Mouse (Mus musculus) brown adipose tissue, adult 24 weeks (tissue): Measurements from ENCODE around the gene 6430571L13Rik. TPM values are rescaled to one million over a fixed set of nuclear protein-coding genes. Genes with fewer than 3 reads are reported as not detected.

ENCODE experiments used
- H3K27ac ChIP-seq: fragments of 200-500 bp; replicated peaks from 2 replicates; pipeline ENCODE4 v1.5.1; 2012; ENCODE audit warnings: low read depth, mild to moderate bottlenecking, low read length
- H3K4me1 ChIP-seq: fragments of 200-500 bp; 2 replicates; pipeline ENCODE4 v1.6.1; 2012; ENCODE audit warnings: low read length, mixed read lengths; ENCODE audit not compliant: control insufficient read depth, insufficient read depth, insufficient read length
- H3K4me3 ChIP-seq: fragments of 200-500 bp; 2 replicates; pipeline ENCODE4 v1.5.1; 2012; ENCODE audit warnings: low read depth, mild to moderate bottlenecking, low read length, moderate library complexity; ENCODE audit not compliant: insufficient read depth
- polyA plus RNA-seq: library from polyadenylated mRNA; stranded (reverse); fragments of >200 nt; gene quantifications from 2 replicates; pipeline ENCODE4 v1.2.4, GENCODE M21; 2012; ENCODE audit not compliant: missing spikeins, insufficient read depth, insufficient read length

Gene 6430571L13Rik
- 8.8 and 22.5 TPM in 2 replicates for polyA plus RNA-seq

DNA sequence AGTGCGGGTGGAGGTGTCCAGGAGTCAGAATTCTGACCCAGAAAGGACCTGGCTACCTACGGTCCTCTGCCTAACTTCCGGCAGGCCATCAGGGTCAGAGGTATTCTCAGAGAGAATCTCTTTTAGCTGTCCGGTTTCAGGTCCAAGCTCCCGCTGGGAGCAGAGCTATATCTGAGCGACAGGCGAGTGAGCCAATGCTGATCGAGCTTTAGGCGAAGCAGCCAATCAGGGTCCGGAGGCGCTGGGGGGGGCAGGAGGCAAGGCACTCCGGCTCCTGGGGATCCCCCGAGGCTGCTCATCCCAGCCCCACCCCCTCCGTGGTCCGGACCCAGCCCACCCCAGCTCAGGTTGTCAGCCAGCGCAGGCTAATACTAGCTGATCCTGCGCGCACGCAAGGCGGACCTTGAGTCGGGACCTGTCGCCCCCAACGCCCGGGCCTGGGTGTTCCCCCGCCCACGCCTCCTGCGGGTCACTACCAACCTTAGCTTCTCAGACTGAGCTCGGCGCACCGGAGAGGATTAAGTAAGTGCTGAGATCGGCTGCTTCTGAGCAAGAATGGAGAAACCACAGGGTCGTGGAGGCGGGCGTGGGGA, at the start of gene 6430571L13Rik:
Gene 6430571L13Rik (plus strand): TSS at position 336 of the 593 bp plus-strand sequence.
- H3K4me3 ChIP-seq, result peak within 1 kb of the TSS; percentile 62
- peak within 1 kb of the TSS; percentile 28; the same call in 1 of the 2 replicates for H3K27ac ChIP-seq
- H3K4me1 ChIP-seq, result peaks cover 6% of the 10 kb centered on the region

DNA sequence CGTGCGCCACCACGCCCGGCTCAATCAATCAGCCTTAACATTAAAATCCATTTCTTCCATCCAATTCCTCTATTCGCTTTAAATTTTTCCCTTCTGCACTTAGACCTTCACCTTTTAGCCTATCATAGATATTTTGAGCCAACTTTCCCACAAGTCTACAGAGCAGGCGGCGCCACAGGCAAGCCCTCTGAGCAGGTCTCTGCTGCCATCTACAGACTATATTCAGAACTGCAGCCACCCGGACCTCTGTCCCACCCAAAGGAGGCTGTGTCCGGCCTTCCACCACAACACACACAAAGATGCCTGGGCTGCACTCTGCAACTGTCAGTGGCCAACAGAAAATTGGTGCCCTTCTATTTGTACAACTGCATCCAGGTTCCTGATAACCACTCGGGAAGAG, 49.5 kb upstream of the 6430571L13Rik start:
- 0 out of 2 replicates have a peak, but pooled peaks cover 6% of the 10 kb centered on the region for H3K4me1 ChIP-seq
- no peak overlapping the region for H3K27ac ChIP-seq

DNA sequence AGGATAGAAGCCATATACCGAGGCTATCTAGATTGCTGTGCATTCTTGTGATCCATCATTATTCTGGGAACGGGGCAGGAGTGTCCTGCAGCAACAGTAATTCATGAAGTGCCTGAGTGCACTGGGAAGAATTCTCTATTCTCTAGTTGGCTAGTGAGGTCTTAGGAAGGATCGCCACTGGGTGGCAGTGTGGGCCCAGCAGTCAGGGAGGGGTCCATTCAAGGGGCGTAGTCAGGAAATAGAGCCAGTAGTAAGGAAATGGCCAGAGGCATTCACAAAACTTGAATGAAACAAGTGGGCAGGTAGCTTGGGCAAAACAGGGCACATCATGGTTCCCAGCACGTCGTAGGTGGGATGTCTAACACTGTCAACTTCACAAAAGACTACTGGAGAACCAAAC, 46.2 kb upstream of the 6430571L13Rik start:
- H3K4me1 ChIP-seq, result no peaks in the 10 kb centered on the region
- no peak overlapping the region for H3K27ac ChIP-seq
- H3K4me3 ChIP-seq, result no peak overlapping the region

More for the DNA sequence above, 49.5 kb upstream of the 6430571L13Rik start:
- no peak overlapping the region for H3K4me3 ChIP-seq

DNA sequence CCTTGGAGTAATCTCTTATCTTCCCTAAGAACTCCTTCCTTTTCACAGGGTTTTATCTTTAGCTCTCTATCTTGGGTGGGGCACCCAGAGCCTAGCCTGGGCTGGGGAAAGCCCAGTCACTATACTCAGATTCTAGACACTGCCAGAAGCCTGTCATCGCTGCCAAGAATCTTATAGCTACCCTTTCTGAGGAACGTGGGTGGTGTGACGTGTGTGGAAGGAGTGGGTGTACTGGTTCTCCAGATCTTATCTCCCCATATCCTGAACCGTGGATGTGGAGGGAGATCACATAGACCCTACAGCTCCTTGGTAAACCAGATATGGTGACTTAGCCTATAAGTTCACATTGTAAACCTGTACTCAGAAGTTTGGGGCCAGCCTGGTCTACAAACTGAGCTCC, 44.8 kb upstream of the 6430571L13Rik start:
- Histone ChIP-seq H3K4me3 (no peak overlapping the region), H3K27ac (peak overlapping the region; percentile 36; the same call in 1 of the 2 replicates), H3K4me1 (no peaks in the 10 kb centered on the region)

DNA sequence AAGGTAGTCTGAATTCAATTTTAAA, 44.6 kb upstream of the 6430571L13Rik start, which contains the start of gene Cish:
Gene Cish (plus strand): TSS at position 11 of the 25 bp plus-strand sequence.
- Histone ChIP-seq H3K4me1 (no peaks in the 10 kb centered on the region), H3K27ac (peak within 1 kb of the TSS; percentile 74), H3K4me3 (peak within 1 kb of the TSS; percentile 72)

DNA sequence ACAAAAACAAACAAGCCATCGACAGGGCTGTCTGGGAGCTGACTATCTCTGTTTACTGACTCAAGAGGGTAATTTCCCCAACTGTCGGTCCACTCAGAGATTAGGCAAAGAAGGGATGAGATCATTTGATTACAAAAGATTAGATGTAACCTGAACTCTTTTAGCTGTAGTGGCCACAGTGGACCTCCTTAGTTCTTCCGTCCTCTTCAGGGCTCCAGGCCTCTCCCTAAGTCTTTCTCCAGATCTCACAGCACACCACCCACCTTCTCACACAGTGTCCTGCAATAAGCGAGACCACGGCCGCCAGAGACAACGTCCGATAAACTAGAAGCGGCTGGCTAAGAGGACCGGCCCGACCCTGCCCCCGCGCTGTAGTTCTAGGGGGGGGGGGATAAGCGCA, 44.4 kb upstream of the 6430571L13Rik start:
- peak overlapping the region; percentile 36 for H3K27ac ChIP-seq
- no peaks in the 10 kb centered on the region for H3K4me1 ChIP-seq
- peak overlapping the region; percentile 64 for H3K4me3 ChIP-seq

DNA sequence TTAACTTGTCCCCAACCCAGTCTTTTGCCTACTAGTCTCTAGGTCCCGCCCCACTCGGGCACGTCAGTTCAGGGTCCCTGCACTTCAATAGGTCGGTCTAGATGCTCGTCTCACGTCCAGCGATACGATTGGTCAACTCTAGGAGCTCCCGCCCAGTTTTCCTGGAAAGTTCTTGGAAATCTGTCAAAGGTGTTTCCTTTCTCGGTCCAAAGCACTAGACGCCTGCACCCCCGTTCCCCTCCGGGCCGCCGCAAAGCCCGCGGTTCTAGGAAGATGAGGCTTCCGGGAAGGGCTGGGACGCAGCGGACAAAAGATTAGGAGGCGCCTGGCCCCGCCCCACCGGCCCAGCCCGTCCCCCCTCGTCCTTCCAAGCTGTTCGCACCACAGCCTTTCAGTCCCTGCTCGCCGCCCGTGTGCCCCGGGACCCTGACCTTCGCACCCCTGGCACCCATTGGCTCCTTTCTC, 43.9 kb upstream of the 6430571L13Rik start:
- peak overlapping the region; percentile 74 for H3K27ac ChIP-seq
- no peaks in the 10 kb centered on the region for H3K4me1 ChIP-seq
- peak overlapping the region; percentile 72 for H3K4me3 ChIP-seq

DNA sequence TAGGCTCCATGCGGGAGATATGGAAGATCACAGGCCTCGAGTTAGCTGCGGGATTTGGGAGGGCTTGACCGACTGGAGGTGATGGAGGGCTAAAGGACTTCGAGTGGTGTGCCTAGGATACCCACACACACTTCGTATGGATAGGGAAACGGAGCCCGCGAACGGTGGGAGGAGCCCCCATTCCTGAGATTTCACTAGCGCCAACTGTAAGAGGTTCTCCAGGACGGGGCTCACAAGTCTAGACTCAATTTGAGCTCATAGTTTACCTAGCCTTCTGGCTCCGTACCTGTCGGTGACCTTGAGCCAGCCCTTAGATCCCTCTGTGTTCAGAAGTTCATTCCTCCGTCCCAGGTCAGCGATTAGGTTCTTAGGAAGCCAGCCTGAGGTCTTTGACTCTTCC, 43.3 kb upstream of the 6430571L13Rik start:
- Histone ChIP-seq H3K4me3 (peak overlapping the region; percentile 72), H3K27ac (peak overlapping the region; percentile 74), H3K4me1 (no peaks in the 10 kb centered on the region)

DNA sequence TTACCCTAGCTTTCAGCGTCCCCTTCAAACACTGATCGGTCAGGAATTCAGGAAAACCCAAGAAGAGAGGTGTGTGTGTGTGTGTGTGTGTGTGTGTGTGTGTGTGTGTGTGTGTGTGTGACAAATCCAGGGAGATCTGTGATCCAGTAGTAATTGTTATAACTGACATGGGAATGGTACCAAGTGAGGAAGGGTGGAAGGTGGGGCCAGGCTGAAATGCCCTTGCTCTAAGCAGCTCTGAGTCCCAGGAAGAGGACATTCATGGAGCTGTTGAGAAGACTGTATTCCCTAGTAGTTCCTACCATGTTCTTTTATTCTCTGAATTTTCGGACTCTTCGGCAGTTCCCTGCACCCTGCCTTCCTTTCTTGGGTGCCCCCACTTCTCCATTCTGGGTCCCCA, 42.7 kb upstream of the 6430571L13Rik start:
- Histone ChIP-seq H3K4me1 (no peaks in the 10 kb centered on the region), H3K4me3 (peak overlapping the region; percentile 72), H3K27ac (peak overlapping the region; percentile 74)

DNA sequence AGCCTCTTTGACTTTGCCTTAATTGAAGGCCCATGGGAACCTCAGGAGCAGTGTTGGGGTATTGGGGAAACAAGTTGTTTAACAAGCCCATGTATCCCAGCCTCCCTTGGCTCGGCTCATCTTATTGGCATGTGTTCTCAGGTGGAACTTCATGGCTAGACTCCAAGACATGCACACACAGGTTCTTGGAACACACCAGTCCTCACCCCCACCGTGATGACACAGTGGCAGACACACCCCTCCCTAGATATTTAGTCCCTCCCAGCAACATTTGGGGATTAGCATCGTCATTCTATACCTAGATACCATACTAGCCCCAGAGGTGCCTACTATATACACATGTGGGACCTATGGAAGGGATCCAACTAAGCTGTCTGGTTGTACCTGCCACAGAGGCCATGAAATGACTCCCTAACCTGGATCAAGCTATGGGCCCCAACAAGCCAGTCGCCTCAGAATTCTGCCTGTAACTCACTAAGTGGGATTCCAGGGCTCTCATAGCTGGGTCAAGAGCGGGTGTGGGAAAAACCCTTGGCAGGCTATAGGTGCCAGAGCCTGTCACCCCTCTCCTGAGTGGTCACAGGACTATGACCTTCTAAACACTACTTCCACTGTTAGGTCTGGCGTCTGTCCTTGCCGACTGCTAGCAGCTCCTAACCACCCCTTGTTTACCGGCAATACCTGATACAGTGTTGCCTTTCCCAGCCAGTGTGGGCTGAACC, 42.2 kb upstream of the 6430571L13Rik start:
- H3K4me1 ChIP-seq, result no peaks in the 10 kb centered on the region
- peak overlapping the region; percentile 74 for H3K27ac ChIP-seq
- peak overlapping the region; percentile 72 for H3K4me3 ChIP-seq

DNA sequence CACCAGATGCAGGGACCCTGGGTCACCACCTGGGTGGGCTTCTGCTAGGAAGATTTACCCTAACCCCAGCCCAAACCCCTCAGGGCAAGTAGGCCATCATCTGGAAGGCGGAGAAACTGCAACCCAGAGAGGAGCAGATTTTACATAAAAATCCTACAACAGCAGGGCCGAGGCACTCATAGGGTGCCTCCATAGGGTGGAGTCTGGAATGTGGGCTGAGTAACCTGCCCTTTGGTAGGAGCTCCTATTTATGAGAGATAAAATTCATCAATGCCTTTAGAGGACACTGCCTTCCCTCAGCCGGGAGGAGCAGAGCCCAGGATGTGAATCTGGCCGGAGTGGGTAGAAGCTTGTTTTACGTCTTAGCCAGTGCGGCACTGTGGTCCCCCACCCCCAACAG, 41.5 kb upstream of the 6430571L13Rik start:
- Histone ChIP-seq H3K27ac (no peak overlapping the region), H3K4me3 (peak overlapping the region; percentile 72), H3K4me1 (no peaks in the 10 kb centered on the region; the same call in 1 of the 2 replicates)

DNA sequence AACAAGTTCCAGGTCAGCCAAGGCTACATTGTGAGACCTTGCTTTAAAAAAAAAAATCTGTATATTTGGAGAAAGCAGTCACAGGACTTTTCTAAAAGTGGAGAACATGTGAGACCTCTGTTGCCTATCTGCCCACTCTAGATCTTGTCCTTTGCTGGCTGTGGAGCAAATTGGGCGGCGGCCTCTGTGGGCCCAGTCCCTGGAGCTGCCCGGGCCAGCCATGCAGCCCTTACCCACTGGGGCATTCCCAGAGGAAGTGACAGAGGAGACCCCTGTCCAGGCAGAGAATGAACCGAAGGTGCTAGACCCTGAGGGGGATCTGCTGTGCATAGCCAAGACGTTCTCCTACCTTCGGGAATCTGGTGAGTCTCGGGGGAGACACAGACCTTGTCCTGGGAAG, 40.6 kb upstream of the 6430571L13Rik start:
- Histone ChIP-seq H3K27ac (no peak overlapping the region), H3K4me3 (0 out of 2 replicates have a peak overlapping the region, but pooled peaks have one; percentile 5), H3K4me1 (no peaks in the 10 kb centered on the region; the same call in 1 of the 2 replicates)

DNA sequence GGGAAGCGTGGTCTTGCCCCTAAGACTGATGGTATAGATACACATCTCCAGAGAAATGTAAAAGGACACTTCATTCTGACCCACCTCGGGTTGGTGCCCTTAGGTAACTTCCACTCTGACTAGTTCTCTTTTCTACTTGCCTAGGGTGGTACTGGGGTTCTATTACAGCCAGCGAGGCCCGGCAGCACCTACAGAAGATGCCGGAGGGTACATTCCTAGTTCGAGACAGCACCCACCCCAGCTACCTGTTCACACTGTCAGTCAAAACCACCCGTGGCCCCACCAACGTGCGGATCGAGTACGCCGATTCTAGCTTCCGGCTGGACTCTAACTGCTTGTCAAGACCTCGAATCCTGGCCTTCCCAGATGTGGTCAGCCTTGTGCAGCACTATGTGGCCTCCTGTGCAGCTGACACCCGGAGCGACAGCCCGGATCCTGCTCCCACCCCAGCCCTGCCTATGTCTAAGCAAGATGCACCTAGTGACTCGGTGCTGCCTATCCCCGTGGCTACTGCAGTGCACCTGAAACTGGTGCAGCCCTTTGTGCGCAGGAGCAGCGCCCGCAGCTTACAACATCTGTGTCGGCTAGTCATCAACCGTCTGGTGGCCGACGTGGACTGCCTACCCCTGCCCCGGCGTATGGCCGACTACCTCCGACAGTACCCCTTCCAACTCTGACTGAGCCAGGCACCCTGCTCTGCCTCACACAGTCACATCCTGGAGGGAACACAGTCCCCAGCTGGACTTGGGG, 40.0 kb upstream of the 6430571L13Rik start:
- Histone ChIP-seq H3K27ac (no peak overlapping the region), H3K4me3 (no peak overlapping the region), H3K4me1 (peaks cover 3% of the 10 kb centered on the region; the same call in 1 of the 2 replicates)

DNA sequence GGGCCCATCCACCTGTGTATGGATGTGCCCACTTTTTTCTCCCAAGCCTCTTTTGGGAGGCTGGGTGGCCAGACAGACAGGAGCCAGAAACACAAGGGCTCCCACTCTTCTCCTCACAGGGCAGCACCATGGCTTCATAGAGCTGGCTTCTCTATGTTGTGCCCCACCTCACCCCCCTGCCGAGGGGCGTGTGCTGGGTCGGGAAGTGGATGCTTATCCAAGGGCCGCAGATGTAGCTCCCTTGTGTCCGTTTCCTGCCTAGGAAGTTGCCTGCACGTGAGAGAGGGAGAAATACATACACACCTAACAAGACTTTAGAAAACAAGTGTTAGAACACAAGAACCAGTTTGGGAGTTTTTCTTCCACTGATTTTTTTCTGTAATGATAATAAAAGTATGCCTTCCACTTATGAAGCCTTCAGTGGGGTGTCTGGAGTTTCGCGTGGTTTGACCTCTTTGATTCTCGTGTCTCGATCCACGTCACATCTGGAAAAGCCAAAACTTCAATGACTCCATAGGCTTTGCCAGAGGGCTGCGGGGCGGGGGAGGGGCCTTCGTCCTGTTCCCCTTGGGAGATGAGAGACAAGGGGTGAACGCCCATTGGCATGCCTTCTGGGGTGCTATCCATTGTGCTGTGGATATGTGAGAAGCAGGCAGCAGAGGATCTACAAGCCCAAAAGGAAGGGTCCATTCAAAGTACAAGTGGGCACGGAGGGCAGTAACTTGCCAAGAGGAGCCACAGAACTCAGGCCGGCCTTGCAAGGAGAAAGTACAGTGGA, 38.7 kb upstream of the 6430571L13Rik start:
- Histone ChIP-seq H3K27ac (no peak overlapping the region), H3K4me3 (no peak overlapping the region), H3K4me1 (peaks cover 12% of the 10 kb centered on the region; the same call in 1 of the 2 replicates)

DNA sequence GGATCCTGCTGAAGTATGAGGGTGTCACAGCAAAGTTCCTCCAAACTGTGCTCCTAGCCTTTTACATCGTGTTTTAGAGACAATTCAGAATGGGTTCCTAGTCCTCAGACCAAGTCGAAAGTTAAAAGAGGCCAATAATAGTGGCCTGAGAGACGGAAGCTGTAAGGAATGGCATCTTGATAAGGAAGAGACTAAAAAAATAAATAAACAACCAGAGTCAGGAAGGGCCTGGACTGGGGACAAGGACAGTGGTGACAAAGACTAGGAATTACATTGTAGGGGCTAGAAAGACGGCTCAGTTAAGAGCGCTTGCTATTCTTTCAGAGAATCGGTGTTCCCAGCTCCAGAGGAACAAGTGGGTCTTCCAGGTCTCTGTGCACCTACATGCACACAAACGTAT, 37.8 kb upstream of the 6430571L13Rik start:
- H3K4me3 ChIP-seq, result no peak overlapping the region
- peaks cover 15% of the 10 kb centered on the region; the same call in 1 of the 2 replicates for H3K4me1 ChIP-seq
- no peak overlapping the region for H3K27ac ChIP-seq
